Mouse (Mus musculus) forelimb bud, embryonic 11.5 days (tissue): ENCODE results near the gene Cd79a.

Experiments used
- DNase-seq: peaks from one replicate; pipeline ENCODE4 v3.0.0-alpha.2; 2012; ENCODE audit warnings: low read depth, low spot score

The Cd79a gene

GRCm38 (mm10) chr7:24912480-24912879 is 15.3 kb downstream of the Cd79a start:
- no peak for DNase-seq

GRCm38 (mm10) chr7:24918763-24919323 is 21.7 kb downstream of the Cd79a start:
- no peak for DNase-seq

- no peak for DNase-seq
Observed at GRCm38 (mm10) chr7:24919728-24920127, 22.5 kb downstream of the Cd79a start.

GRCm38 (mm10) chr7:24930475-24930874 is 33.3 kb downstream of the Cd79a start:
- DNase-seq: no peak

GRCm38 (mm10) chr7:24931651-24932050 is 34.5 kb downstream of the Cd79a start:
- no peak for DNase-seq

GRCm38 (mm10) chr7:24943641-24944040 is 46.5 kb downstream of the Cd79a start:
- DNase-seq: no peak

GRCm38 (mm10) chr7:24944257-24944950 is 47.2 kb downstream of the Cd79a start, which contains the start of gene Gm4881:
TSS of gene Gm4881 (minus strand) at chr7:24944494.
- DNase-seq: no peak

GRCm38 (mm10) chr7:24947316-24948048 is 50.3 kb downstream of the Cd79a start:
- DNase-seq: no peak

- no peak for DNase-seq
Observed at GRCm38 (mm10) chr7:24948774-24949173, 51.6 kb downstream of the Cd79a start.

- DNase-seq: peak; percentile 86
Observed at GRCm38 (mm10) chr7:24949958-24950623, 52.9 kb downstream of the Cd79a start.
